ENCODE assay signal across 8 mouse cellular contexts in the genomic region with DNA sequence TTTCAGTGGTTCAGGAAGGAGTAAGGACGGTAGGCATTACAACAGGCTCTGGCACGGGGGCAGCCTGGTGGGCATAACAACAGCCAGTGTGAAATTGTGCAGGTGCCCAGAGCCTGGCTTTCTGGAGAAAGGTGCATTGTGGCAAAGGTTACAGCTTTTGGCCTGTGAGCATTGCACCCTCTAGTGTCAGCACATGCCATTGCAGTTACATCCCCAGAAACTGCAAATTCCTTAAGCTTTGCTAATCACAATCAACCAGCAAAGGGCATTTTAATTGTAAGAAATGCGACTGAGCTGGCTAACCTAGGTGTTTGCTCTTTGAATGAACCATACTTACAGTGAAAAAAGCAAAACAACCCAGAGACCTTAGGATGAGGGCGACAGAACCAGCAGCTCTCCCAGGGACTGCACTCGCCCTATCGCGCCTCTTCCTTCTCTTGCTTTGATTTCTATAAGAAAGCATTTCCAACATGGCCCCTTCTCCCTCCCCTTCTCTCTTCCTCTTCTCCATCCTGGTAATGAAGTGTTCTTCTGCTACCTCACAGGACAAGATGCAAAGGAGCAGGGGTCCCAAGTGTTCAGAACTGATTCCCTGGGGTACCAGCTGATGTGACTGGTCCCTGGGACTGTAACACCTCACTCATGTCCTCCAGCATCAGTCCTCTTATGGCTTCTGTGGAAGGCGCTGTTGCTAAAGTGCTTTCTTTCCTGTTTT. TPM values are rescaled to one million over a fixed set of nuclear protein-coding genes. Genes with fewer than 3 reads are reported as not detected.
A peak's percentile ranks its signal among the peaks of the same experiment; 100 is the strongest.
DNase-seq lines count a peak whose midpoint lies in the region; ATAC-seq and TF ChIP-seq lines count a peak whose summit lies in the region.

No protein-coding gene starts in this region.

- peak; percentile 35; the same call in 1 of the 2 replicates for TF ChIP-seq CTCF in spleen, adult 2 months (IDR thresholded peaks at IDR 0.05; ENCODE audit: extremely low read depth, insufficient read depth, insufficient read length, insufficient replicate concordance)
- no peak for TF ChIP-seq CTCF in thymus, adult 2 months (IDR thresholded peaks at IDR 0.05; ENCODE audit: borderline replicate concordance, control insufficient read depth, extremely low read depth, insufficient read depth, low read length, poor library complexity)

- peak overlapping the region; percentile 39; the same call in 1 of the 2 replicates for H3K9ac ChIP-seq in forebrain, embryonic 12.5 days
- H3K9ac ChIP-seq in hindbrain, embryonic 13.5 days = peak overlapping the region; percentile 49; the same call in 1 of the 2 replicates
- no peak overlapping the region for H3K9ac ChIP-seq in limb, embryonic 12.5 days (replicated peaks)
- H3K9ac ChIP-seq in midbrain, embryonic 13.5 days (replicated peaks) = no peak overlapping the region

- H3K27ac ChIP-seq in spleen, adult 2 months (ENCODE audit: insufficient read depth, low read length) = no peak overlapping the region
- H3K27ac ChIP-seq in forebrain, embryonic 12.5 days = no peak overlapping the region
- H3K27ac ChIP-seq in hindbrain, embryonic 13.5 days = no peak overlapping the region
- no peak overlapping the region for H3K27ac ChIP-seq in limb, embryonic 12.5 days
- H3K27ac ChIP-seq in midbrain, embryonic 13.5 days = no peak overlapping the region
- no peak overlapping the region for H3K27ac ChIP-seq in thymus, adult 2 months (ENCODE audit: control insufficient read depth, insufficient read depth, low read length)

- peak; percentile 19 to 21 for DNase-seq in spleen, adult 2 months (ENCODE audit: low read depth in 1 of 2, low spot score in 2 of 2)
- DNase-seq in spleen, adult 12 weeks (ENCODE audit: low spot score) = no peak
- peak; percentile 43 for DNase-seq in cerebellum, adult 11 months
- DNase-seq in thymus, adult 2 months = peak; percentile 47

- H3K4me1 ChIP-seq in spleen, adult 2 months (ENCODE audit: control insufficient read depth, insufficient read depth, insufficient read length) = peaks cover 4% of the 10 kb centered on the region; the same call in 1 of the 2 replicates
- H3K4me1 ChIP-seq in forebrain, embryonic 12.5 days = peaks cover 14% of the 10 kb centered on the region
- H3K4me1 ChIP-seq in hindbrain, embryonic 13.5 days (replicated peaks) = peaks cover 24% of the 10 kb centered on the region
- peaks cover 8% of the 10 kb centered on the region; the same call in 1 of the 2 replicates for H3K4me1 ChIP-seq in limb, embryonic 12.5 days (replicated peaks)
- peaks cover 10% of the 10 kb centered on the region for H3K4me1 ChIP-seq in midbrain, embryonic 13.5 days (replicated peaks)
- H3K4me1 ChIP-seq in thymus, adult 2 months (replicated peaks; ENCODE audit: control insufficient read depth, insufficient read depth, low read length) = 0 out of 2 replicates have a peak, but pooled peaks cover 4% of the 10 kb centered on the region

- no peak overlapping the region for H3K4me3 ChIP-seq in spleen, adult 2 months (ENCODE audit: extremely low read depth, insufficient read depth, insufficient read length)
- H3K4me3 ChIP-seq in forebrain, embryonic 12.5 days (replicated peaks) = peak overlapping the region; percentile 33
- peak overlapping the region; percentile 31 for H3K4me3 ChIP-seq in hindbrain, embryonic 13.5 days
- peak overlapping the region; percentile 31 for H3K4me3 ChIP-seq in limb, embryonic 12.5 days (replicated peaks)
- H3K4me3 ChIP-seq in midbrain, embryonic 13.5 days (replicated peaks) = peak overlapping the region; percentile 32
- no peak overlapping the region for H3K4me3 ChIP-seq in thymus, adult 2 months (ENCODE audit: control insufficient read depth, insufficient read depth, low read length)

- no peaks in the 10 kb centered on the region for H3K36me3 ChIP-seq in spleen, adult 2 months (ENCODE audit: control insufficient read depth, insufficient read depth, low read length)
- H3K36me3 ChIP-seq in forebrain, embryonic 12.5 days (replicated peaks) = no peaks in the 10 kb centered on the region
- no peaks in the 10 kb centered on the region for H3K36me3 ChIP-seq in hindbrain, embryonic 13.5 days
- no peaks in the 10 kb centered on the region for H3K36me3 ChIP-seq in limb, embryonic 12.5 days
- H3K36me3 ChIP-seq in midbrain, embryonic 13.5 days = no peaks in the 10 kb centered on the region
- H3K36me3 ChIP-seq in thymus, adult 2 months (ENCODE audit: control insufficient read depth, insufficient read depth, low read length) = no peaks in the 10 kb centered on the region

- no peak for TF ChIP-seq POLR2A in spleen, adult 2 months (IDR thresholded peaks at IDR 0.05; ENCODE audit: low read depth, low read length)
- TF ChIP-seq POLR2A in thymus, adult 2 months (IDR thresholded peaks at IDR 0.05; ENCODE audit: control insufficient read depth, extremely low read depth, insufficient read depth, low read length, poor library complexity) = no peak

- ATAC-seq in forebrain, embryonic 12.5 days (ENCODE audit: low FRiP score) = 0 out of 2 replicates have a peak, but pooled peaks have one; percentile 17
- 0 out of 2 replicates have a peak, but pooled peaks have one; percentile 36 for ATAC-seq in hindbrain, embryonic 13.5 days (ENCODE audit: low FRiP score)
- ATAC-seq in limb, embryonic 12.5 days (ENCODE audit: insufficient number of reproducible peaks, insufficient read depth, low FRiP score, low TSS enrichment, low read depth) = 0 out of 2 replicates have a peak, but pooled peaks have one; percentile 23
- peak; percentile 55; the same call in 1 of the 2 replicates for ATAC-seq in midbrain, embryonic 13.5 days

- peaks cover 5% of the 10 kb centered on the region for H3K27me3 ChIP-seq in spleen, adult 2 months (ENCODE audit: control insufficient read depth, insufficient read depth, low read length)
- H3K27me3 ChIP-seq in forebrain, embryonic 12.5 days = peaks cover 62% of the 10 kb centered on the region
- H3K27me3 ChIP-seq in hindbrain, embryonic 13.5 days = peaks cover 54% of the 10 kb centered on the region
- H3K27me3 ChIP-seq in limb, embryonic 12.5 days = peaks cover 63% of the 10 kb centered on the region
- peaks cover 59% of the 10 kb centered on the region for H3K27me3 ChIP-seq in midbrain, embryonic 13.5 days
- H3K27me3 ChIP-seq in thymus, adult 2 months (ENCODE audit: control insufficient read depth, insufficient read depth, low read length) = peaks cover 15% of the 10 kb centered on the region; the same call in 1 of the 2 replicates

- H3K9me3 ChIP-seq in forebrain, embryonic 12.5 days = no peaks in the 10 kb centered on the region
- no peaks in the 10 kb centered on the region for H3K9me3 ChIP-seq in hindbrain, embryonic 13.5 days
- no peaks in the 10 kb centered on the region for H3K9me3 ChIP-seq in limb, embryonic 12.5 days
- no peaks in the 10 kb centered on the region for H3K9me3 ChIP-seq in midbrain, embryonic 13.5 days

- WGBS in spleen, adult 2 months = 6% methylated on average over 8 of the region's 8 CpGs
- WGBS in forebrain, embryonic 12.5 days = 2% methylated on average over 8 of the region's 8 CpGs
- WGBS in hindbrain, embryonic 13.5 days = 1% methylated on average over 8 of the region's 8 CpGs
- 5% methylated on average over 8 of the region's 8 CpGs for WGBS in limb, embryonic 12.5 days
- 3% methylated on average over 8 of the region's 8 CpGs for WGBS in midbrain, embryonic 13.5 days
- WGBS in thymus, adult 2 months = 5% methylated on average over 8 of the region's 8 CpGs

- H3K4me2 ChIP-seq in forebrain, embryonic 12.5 days = peak overlapping the region; percentile 57
- peak overlapping the region; percentile 58 for H3K4me2 ChIP-seq in hindbrain, embryonic 13.5 days
- peak overlapping the region; percentile 60 for H3K4me2 ChIP-seq in limb, embryonic 12.5 days
- H3K4me2 ChIP-seq in midbrain, embryonic 13.5 days (replicated peaks) = peak overlapping the region; percentile 54

RNA-seq across cellular contexts. Expression of a gene that starts 25.3 kb away (rescaled TPM):
- 1.2 TPM in 2 replicates for polyA plus RNA-seq in spleen, adult 2 months (2012; rRNA removed)
- polyA plus RNA-seq in forebrain, embryonic 12.5 days (2016; fragmentation: Nextera tagmentation; extraction: Ambion mirVana) = 7.6 and 7.9 TPM in 2 replicates
- 11.3 and 12.2 TPM in 2 replicates for polyA plus RNA-seq in hindbrain, embryonic 13.5 days (2015; fragmentation: Nextera tagmentation; extraction: Ambion mirVana)
- polyA plus RNA-seq in limb, embryonic 12.5 days (2016; fragmentation: Nextera tagmentation; extraction: Ambion mirVana) = 7.3 and 8.9 TPM in 2 replicates
- 9.3 and 11.6 TPM in 2 replicates for polyA plus RNA-seq in midbrain, embryonic 13.5 days (2015; fragmentation: Nextera tagmentation; extraction: Ambion mirVana)
- polyA plus RNA-seq in thymus, adult 2 months (2012; rRNA removed) = 3.1 and 3.5 TPM in 2 replicates

Comparison
In these comparisons a context has a peak if more than half of its experiments do, and no peak if none do; other contexts are left out.
1. H3K4me3 ChIP-seq: peak in forebrain, embryonic 12.5 days (single experiment), hindbrain, embryonic 13.5 days (single experiment), limb, embryonic 12.5 days (single experiment) and midbrain, embryonic 13.5 days (single experiment); none in spleen, adult 2 months (single experiment) and thymus, adult 2 months (single experiment).
2. H3K9ac ChIP-seq: peak in forebrain, embryonic 12.5 days (single experiment) and hindbrain, embryonic 13.5 days (single experiment); none in limb, embryonic 12.5 days (single experiment) and midbrain, embryonic 13.5 days (single experiment).
3. Peak in every context shown above with its lines, with median percentiles within 50 percentile points of each other: ATAC-seq and H3K4me2 ChIP-seq.